Mouse (Mus musculus) thymus, adult 2 months (tissue): ENCODE results near the gene Plppr1. TPM values are rescaled to one million over a fixed set of nuclear protein-coding genes. Genes with fewer than 3 reads are reported as not detected.

Experiments used
- DNase-seq: peaks from one replicate; pipeline ENCODE4 v3.0.0; 2021
- H3K27ac ChIP-seq: fragments of 200-500 bp; 2 replicates; pipeline ENCODE4 v1.5.1; 2012; ENCODE audit warnings: low read length, control low read depth; ENCODE audit not compliant: control insufficient read depth, insufficient read depth
- H3K27me3 ChIP-seq: fragments of 200-500 bp; 2 replicates; pipeline ENCODE4 v1.6.1; 2012; ENCODE audit warnings: mild to moderate bottlenecking, low read length, moderate library complexity, mixed read lengths; ENCODE audit not compliant: control insufficient read depth, insufficient read depth
- H3K36me3 ChIP-seq: fragments of 200-500 bp; 2 replicates; pipeline ENCODE4 v1.6.1; 2012; ENCODE audit warnings: mild to moderate bottlenecking, low read length, moderate library complexity; ENCODE audit not compliant: control insufficient read depth, insufficient read depth
- H3K4me1 ChIP-seq: fragments of 200-500 bp; replicated peaks from 2 replicates; pipeline ENCODE4 v1.6.1; 2012; ENCODE audit warnings: low read length; ENCODE audit not compliant: control insufficient read depth, insufficient read depth
- H3K4me3 ChIP-seq: fragments of 200-500 bp; 2 replicates; pipeline ENCODE4 v1.5.1; 2012; ENCODE audit warnings: mild to moderate bottlenecking, low read length, control low read depth, moderate library complexity; ENCODE audit not compliant: control insufficient read depth, insufficient read depth
- CTCF ChIP-seq: fragments of 200-500 bp; IDR thresholded peaks from 2 replicates; pipeline ENCODE4 v1.5.1; 2012; ENCODE audit warnings: mild to moderate bottlenecking, control low read depth, low read length, moderate library complexity, borderline replicate concordance; ENCODE audit not compliant: control insufficient read depth, poor library complexity, insufficient read depth; ENCODE audit errors: extremely low read depth
- POLR2A ChIP-seq: fragments of 200-500 bp; IDR thresholded peaks from 2 replicates; pipeline ENCODE4 v1.6.1; 2012; ENCODE audit warnings: mild to moderate bottlenecking, low read length, control low read depth, moderate library complexity; ENCODE audit not compliant: control insufficient read depth, poor library complexity, insufficient read depth; ENCODE audit errors: extremely low read depth
- WGBS: fragments of 180-500 bp; shearing (Covaris S2); methylation state at CpG from one replicate; pipeline ENCODE4 v1.1.7; 2018; 5-methylcytosine and 5-hydroxymethylcytosine counted together
- polyA plus RNA-seq: library from polyadenylated mRNA; depleted of rRNA; stranded (reverse); fragments of >200 nt; gene quantifications from 2 replicates; pipeline ENCODE4 v1.2.3, GENCODE M21; 2012

Plppr1 gene
- polyA plus RNA-seq, 1 experiment, result 0.04 TPM

- WGBS, result 96% methylated on average over 4 of the region's 4 CpGs
- DNase-seq, result no peak
- H3K27ac ChIP-seq, result no peak overlapping the region
Measured at GRCm38 (mm10) chr4:49238111-49238510, 179.0 kb downstream of the Plppr1 start.

GRCm38 (mm10) chr4:49239451-49239850 lies 180.4 kb downstream of the Plppr1 start:
- Histone ChIP-seq H3K36me3 (no peaks in the 10 kb centered on the region), H3K4me3 (no peak overlapping the region), H3K27ac (no peak overlapping the region), H3K27me3 (no peaks in the 10 kb centered on the region), H3K4me1 (no peaks in the 10 kb centered on the region)
- TF ChIP-seq POLR2A, result no peak
- WGBS, result 49% methylated on average over 5 of the region's 5 CpGs
- no peak for DNase-seq

More at GRCm38 (mm10) chr4:49238111-49238510, 179.0 kb downstream of the Plppr1 start:
- no peak for TF ChIP-seq CTCF
- no peak for TF ChIP-seq POLR2A
- no peak overlapping the region for H3K4me3 ChIP-seq
- H3K36me3 ChIP-seq, result no peaks in the 10 kb centered on the region
- no peaks in the 10 kb centered on the region for H3K27me3 ChIP-seq
- H3K4me1 ChIP-seq, result no peaks in the 10 kb centered on the region

DNA sequence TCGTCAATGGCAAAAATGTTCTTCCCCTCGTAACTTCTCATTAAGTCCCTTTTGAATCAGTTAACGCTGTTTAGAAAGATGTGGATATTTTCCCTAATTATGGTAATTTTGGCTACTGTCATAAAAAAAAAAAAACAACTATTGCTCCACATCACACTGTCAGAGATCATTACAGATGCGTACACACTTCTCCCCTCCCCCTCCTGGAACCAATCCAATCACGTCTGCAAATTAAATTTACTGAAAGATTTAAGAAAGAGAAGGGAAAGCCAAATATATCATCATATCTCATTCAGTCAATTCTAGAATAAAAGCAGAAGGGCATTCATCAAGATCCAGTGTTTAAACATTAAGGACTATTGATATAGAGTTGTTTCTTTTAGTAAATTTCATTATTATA lies 185.7 kb downstream of the Plppr1 start:
- Histone ChIP-seq H3K36me3 (no peaks in the 10 kb centered on the region), H3K27ac (no peak overlapping the region), H3K4me3 (no peak overlapping the region), H3K4me1 (no peaks in the 10 kb centered on the region), H3K27me3 (no peaks in the 10 kb centered on the region)
- 59% methylated on average over 5 of the region's 5 CpGs for WGBS
- TF ChIP-seq POLR2A, result no peak
- TF ChIP-seq CTCF, result no peak
- DNase-seq, result no peak

- H3K27me3 ChIP-seq, result no peaks in the 10 kb centered on the region
- no peak overlapping the region for H3K27ac ChIP-seq
- H3K4me3 ChIP-seq, result no peak overlapping the region
- WGBS, result 10% methylated on average over 2 of the region's 2 CpGs
- TF ChIP-seq POLR2A (no peak), CTCF (no peak)
- H3K4me1 ChIP-seq, result no peaks in the 10 kb centered on the region
- no peaks in the 10 kb centered on the region for H3K36me3 ChIP-seq
- no peak for DNase-seq
Measured at GRCm38 (mm10) chr4:49245274-49245673, 186.2 kb downstream of the Plppr1 start.

DNA sequence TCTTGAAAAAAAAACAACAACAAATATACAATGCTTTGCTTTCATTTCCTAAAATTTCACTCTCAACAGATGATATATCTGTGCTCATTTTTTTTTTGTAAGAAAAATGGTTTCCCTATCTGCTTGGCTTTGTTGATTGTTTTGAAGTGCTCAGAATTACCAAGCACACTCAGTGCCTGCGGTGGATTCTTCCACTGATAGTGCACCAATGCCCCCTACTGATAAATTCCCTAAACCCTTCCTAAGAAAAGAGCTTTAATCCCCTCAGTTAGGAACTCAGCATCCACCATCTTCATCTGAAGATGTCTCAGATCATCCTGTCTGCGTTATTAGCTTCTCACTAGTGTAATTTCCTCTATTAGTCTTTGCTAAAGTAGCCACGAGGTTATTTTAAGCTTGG lies 192.2 kb downstream of the Plppr1 start:
- no peak overlapping the region for H3K27ac ChIP-seq
- no peaks in the 10 kb centered on the region for H3K36me3 ChIP-seq
- H3K4me1 ChIP-seq, result no peaks in the 10 kb centered on the region
- H3K4me3 ChIP-seq, result no peak overlapping the region
- 35% methylated on average over 3 of the region's 3 CpGs for WGBS
- TF ChIP-seq POLR2A, result no peak
- no peak for TF ChIP-seq CTCF
- no peak for DNase-seq
- no peaks in the 10 kb centered on the region for H3K27me3 ChIP-seq

GRCm38 (mm10) chr4:49252169-49252568 lies 193.1 kb downstream of the Plppr1 start:
- no peak for TF ChIP-seq POLR2A
- no peak for TF ChIP-seq CTCF
- no peak overlapping the region for H3K27ac ChIP-seq
- H3K36me3 ChIP-seq, result no peaks in the 10 kb centered on the region
- WGBS, result 40% methylated on average over 3 of the region's 3 CpGs
- no peak overlapping the region for H3K4me3 ChIP-seq
- H3K27me3 ChIP-seq, result no peaks in the 10 kb centered on the region
- DNase-seq, result no peak
- H3K4me1 ChIP-seq, result no peaks in the 10 kb centered on the region

- Histone ChIP-seq H3K4me3 (no peak overlapping the region), H3K27me3 (no peaks in the 10 kb centered on the region), H3K36me3 (no peaks in the 10 kb centered on the region), H3K4me1 (peaks cover 4% of the 10 kb centered on the region), H3K27ac (no peak overlapping the region)
- TF ChIP-seq CTCF, result no peak
- TF ChIP-seq POLR2A, result no peak
- no peak for DNase-seq
- 96% methylated on average over 5 of the region's 5 CpGs for WGBS
Measured at GRCm38 (mm10) chr4:49278515-49278914, 219.4 kb downstream of the Plppr1 start.
